Mouse (Mus musculus) heart, embryonic 14.5 days (tissue): ENCODE data around the gene Hfe2. TPM values are rescaled to one million over a fixed set of nuclear protein-coding genes. Genes with fewer than 3 reads are reported as not detected.

Source experiments
- ATAC-seq: fragments of 200-750 bp; cut with Nextera tagmentation; 2 replicates; pipeline ENCODE4 v1.8.0; 2017; ENCODE audit warnings: low read depth, moderate TSS enrichment; ENCODE audit not compliant: insufficient number of reproducible peaks, insufficient read depth, low FRiP score
- H3K27ac ChIP-seq, 2 experiments: fragments of 200-500 bp in 1 of 2; fragments of 300-500 bp in 1 of 2; sonication (generic) in 1 of 2; replicated peaks in 1 of 2; 2 replicates each; pipeline ENCODE4 v1.5.1; 2012 to 2014; ENCODE audit warnings: low read depth in 2 of 2, low read length in 2 of 2, control low read depth in 1 of 2, mild to moderate bottlenecking in 1 of 2, mixed read lengths in 1 of 2; ENCODE audit not compliant: control insufficient read depth in 1 of 2, insufficient read depth in 1 of 2
- H3K27me3 ChIP-seq: fragments of 300-500 bp; sonication (generic); 2 replicates; pipeline ENCODE4 v1.6.1; 2014; ENCODE audit warnings: mild to moderate bottlenecking, low read length, control low read depth; ENCODE audit not compliant: control insufficient read depth, insufficient read depth
- H3K36me3 ChIP-seq: fragments of 300-500 bp; sonication (generic); 2 replicates; pipeline ENCODE4 v1.6.1; 2014; ENCODE audit warnings: mild to moderate bottlenecking, control low read depth, low read length, mixed read lengths; ENCODE audit not compliant: control insufficient read depth, insufficient read depth
- H3K4me1 ChIP-seq, 2 experiments: fragments of 200-500 bp in 1 of 2; fragments of 300-500 bp in 1 of 2; sonication (generic) in 1 of 2; 2 replicates each; pipeline ENCODE4 v1.6.1; 2012 to 2014; ENCODE audit warnings: low read length in 2 of 2, control low read depth in 1 of 2, mixed read lengths in 1 of 2; ENCODE audit not compliant: control insufficient read depth in 2 of 2, insufficient read depth in 2 of 2
- H3K4me2 ChIP-seq: fragments of 300-500 bp; sonication (generic); 2 replicates; pipeline ENCODE4 v1.6.1; 2014; ENCODE audit warnings: mild to moderate bottlenecking, low read length
- H3K4me3 ChIP-seq, 2 experiments: fragments of 200-500 bp in 1 of 2; fragments of 300-500 bp in 1 of 2; sonication (generic) in 1 of 2; 2 replicates each; pipeline ENCODE4 v1.5.1; 2012 to 2014; ENCODE audit warnings: low read length in 2 of 2, mild to moderate bottlenecking in 2 of 2, control low read depth in 1 of 2, low read depth in 1 of 2, moderate library complexity in 1 of 2; ENCODE audit not compliant: control insufficient read depth in 1 of 2, insufficient read depth in 1 of 2
- H3K9ac ChIP-seq: fragments of 300-500 bp; sonication (generic); 2 replicates; pipeline ENCODE4 v1.6.1; 2014; ENCODE audit warnings: mild to moderate bottlenecking, low read length
- H3K9me3 ChIP-seq: fragments of 300-500 bp; sonication (generic); 2 replicates; pipeline ENCODE4 v1.6.1; 2016; ENCODE audit warnings: low read length, control low read depth; ENCODE audit not compliant: control insufficient read depth
- WGBS: fragments of 180-500 bp; shearing (Covaris S2); extraction: QIAGEN DNeasy Blood & Tissue Kit; methylation state at CpG from one replicate; pipeline ENCODE4 v1.1.7; 2014; 5-methylcytosine and 5-hydroxymethylcytosine counted together
- polyA plus RNA-seq: library from polyadenylated mRNA; unstranded; fragments of >200 nt; fragmentation: Nextera tagmentation; extraction: Ambion mirVana; gene quantifications from 2 replicates; pipeline ENCODE4 v1.2.1, GENCODE M21; 2014

Gene Hfe2
- polyA plus RNA-seq, 1 experiment from 2014 or later, result 11.7 TPM

GRCm38 (mm10) chr3:96571896-96572698 lies 47.1 kb downstream of the Hfe2 start:
- Histone ChIP-seq H3K27ac (peak overlapping the region; percentile 61 to 68), H3K4me3 (no peak overlapping the region), H3K4me1 (peaks cover 40 to 64% of the 10 kb centered on the region in 2 experiments), H3K4me2 (no peak overlapping the region), H3K9me3 (no peaks in the 10 kb centered on the region), H3K36me3 (no peaks in the 10 kb centered on the region), H3K9ac (no peak overlapping the region; the same call in 1 of the 2 replicates), H3K27me3 (no peaks in the 10 kb centered on the region)
- ATAC-seq, result no peak
- 61% methylated on average over 16 of the region's 16 CpGs for WGBS

- H3K4me2 ChIP-seq, result no peak overlapping the region
- WGBS, result 41% methylated on average over 18 of the region's 19 CpGs
- no peaks in the 10 kb centered on the region for H3K36me3 ChIP-seq
- H3K4me3 ChIP-seq, result no peak overlapping the region
- no peaks in the 10 kb centered on the region for H3K9me3 ChIP-seq
- ATAC-seq, result no peak
- no peak overlapping the region for H3K9ac ChIP-seq
- H3K4me1 ChIP-seq, result peaks cover 48 to 78% of the 10 kb centered on the region in 2 experiments
- no peaks in the 10 kb centered on the region for H3K27me3 ChIP-seq
- peak overlapping the region in 1 of 2 experiments; percentile 47; a peak in 1 of 4 replicates for H3K27ac ChIP-seq
These were observed 48.9 kb downstream of the Hfe2 start for GRCm38 (mm10) chr3:96573611-96574511.

GRCm38 (mm10) chr3:96575272-96575984 lies 50.5 kb downstream of the Hfe2 start:
- peak overlapping the region; percentile 100 for H3K27ac ChIP-seq
- H3K4me1 ChIP-seq, result peaks cover 45 to 77% of the 10 kb centered on the region in 2 experiments
- 80% methylated on average over 8 of the region's 8 CpGs for WGBS
- H3K36me3 ChIP-seq, result no peaks in the 10 kb centered on the region
- no peaks in the 10 kb centered on the region for H3K9me3 ChIP-seq
- peak overlapping the region; percentile 61 for H3K4me2 ChIP-seq
- H3K27me3 ChIP-seq, result no peaks in the 10 kb centered on the region
- ATAC-seq, result no peak
- no peak overlapping the region for H3K4me3 ChIP-seq
- H3K9ac ChIP-seq, result peak overlapping the region; percentile 65; the same call in 1 of the 2 replicates

GRCm38 (mm10) chr3:96576005-96576658 lies 51.2 kb downstream of the Hfe2 start:
- Histone ChIP-seq H3K4me2 (peak overlapping the region; percentile 61), H3K4me1 (peaks cover 44 to 76% of the 10 kb centered on the region in 2 experiments), H3K27me3 (no peaks in the 10 kb centered on the region), H3K36me3 (no peaks in the 10 kb centered on the region), H3K27ac (peak overlapping the region; percentile 100), H3K9ac (peak overlapping the region; percentile 65), H3K9me3 (no peaks in the 10 kb centered on the region), H3K4me3 (peak overlapping the region; percentile 28 to 33)
- WGBS, result 27% methylated on average over 14 of the region's 14 CpGs
- peak; percentile 26 for ATAC-seq

- Histone ChIP-seq H3K27me3 (no peaks in the 10 kb centered on the region), H3K4me2 (peak within 1 kb of the TSS; percentile 61), H3K36me3 (no peaks in the 10 kb centered on the region), H3K27ac (peak within 1 kb of the TSS; percentile 100), H3K9ac (peak within 1 kb of the TSS; percentile 65), H3K4me1 (peaks cover 38 to 69% of the 10 kb centered on the region in 2 experiments), H3K9me3 (no peaks in the 10 kb centered on the region), H3K4me3 (peak within 1 kb of the TSS; percentile 28 to 33)
- WGBS, result 7% methylated on average over 17 of the region's 17 CpGs
- ATAC-seq, result peak; percentile 92
These were observed 51.9 kb downstream of the Hfe2 start, which contains the start of gene Gm16253 for GRCm38 (mm10) chr3:96576690-96577541. TSS of gene Gm16253 (plus strand) at chr3:96576984.

GRCm38 (mm10) chr3:96577566-96577965 lies 52.6 kb downstream of the Hfe2 start:
- peaks cover 36 to 65% of the 10 kb centered on the region in 2 experiments for H3K4me1 ChIP-seq

More at GRCm38 (mm10) chr3:96577566-96577965, 52.6 kb downstream of the Hfe2 start:
- no peak for ATAC-seq
- Histone ChIP-seq H3K9me3 (no peaks in the 10 kb centered on the region), H3K9ac (peak overlapping the region; percentile 65), H3K4me2 (peak overlapping the region; percentile 61), H3K27ac (peak overlapping the region; percentile 100), H3K36me3 (no peaks in the 10 kb centered on the region), H3K27me3 (no peaks in the 10 kb centered on the region), H3K4me3 (peak overlapping the region in 1 of 2 experiments; percentile 28; a peak in 1 of 4 replicates)
- 61% methylated on average over 4 of the region's 4 CpGs for WGBS
